Mouse (Mus musculus) ZHBTc4 (cell line): ENCODE data around the gene Hsp90b1.
"Not testable (repeated sequence)": the region's sequence is repeated elsewhere in the genome, so short reads cannot be mapped to it uniquely, and the experiment has no call there.

Experiments
- DNase-seq: peaks from one replicate; pipeline ENCODE4 v3.0.0-alpha.2; 2011; ENCODE audit warnings: low read depth, low spot score

The Hsp90b1 gene

GRCm38 (mm10) chr10:86705318-86705921, at the start of gene Hsp90b1, which contains the start of gene Ttc41:
TSS of gene Hsp90b1 (minus strand) at chr10:86705509.
TSS of gene Ttc41 (plus strand) at chr10:86705811.
- peak; percentile 100 for DNase-seq

GRCm38 (mm10) chr10:86744306-86744705, 39.0 kb upstream of the Hsp90b1 start:
- no peak for DNase-seq

GRCm38 (mm10) chr10:86742918-86743317, 37.6 kb upstream of the Hsp90b1 start:
- peak; percentile 56 for DNase-seq

GRCm38 (mm10) chr10:86735036-86735435, 29.7 kb upstream of the Hsp90b1 start:
- no peak for DNase-seq

- DNase-seq: no peak
Observed at GRCm38 (mm10) chr10:86731500-86731863, 26.2 kb upstream of the Hsp90b1 start.

GRCm38 (mm10) chr10:86730823-86731499, 25.7 kb upstream of the Hsp90b1 start:
- DNase-seq: peak; percentile 95

- no peak for DNase-seq
Observed at GRCm38 (mm10) chr10:86728176-86728575, 22.9 kb upstream of the Hsp90b1 start.

- peak; percentile 89 for DNase-seq
Observed at GRCm38 (mm10) chr10:86727548-86727980, 22.3 kb upstream of the Hsp90b1 start.

GRCm38 (mm10) chr10:86712156-86712555, 6.8 kb upstream of the Hsp90b1 start:
- DNase-seq: no peak

- no peak for DNase-seq
Observed at GRCm38 (mm10) chr10:86707134-86707533, 1.8 kb upstream of the Hsp90b1 start.

GRCm38 (mm10) chr10:86705922-86706752, 828 bp upstream of the Hsp90b1 start:
- DNase-seq: no peak

GRCm38 (mm10) chr10:86704589-86705191, 619 bp downstream of the Hsp90b1 start:
- DNase-seq: peak; percentile 29

GRCm38 (mm10) chr10:86704141-86704540, 1.2 kb downstream of the Hsp90b1 start:
- no peak for DNase-seq

GRCm38 (mm10) chr10:86703375-86703774, 1.9 kb downstream of the Hsp90b1 start:
- DNase-seq: no peak

GRCm38 (mm10) chr10:86702312-86702920, 2.9 kb downstream of the Hsp90b1 start:
- no peak for DNase-seq

GRCm38 (mm10) chr10:86700973-86701372, 4.3 kb downstream of the Hsp90b1 start:
- no peak for DNase-seq

GRCm38 (mm10) chr10:86700251-86700650, 5.1 kb downstream of the Hsp90b1 start:
- DNase-seq: no peak

- not testable (repeated sequence) for DNase-seq
Observed at GRCm38 (mm10) chr10:86686017-86686360, 19.3 kb downstream of the Hsp90b1 start.

GRCm38 (mm10) chr10:86685179-86686016, 19.9 kb downstream of the Hsp90b1 start:
- peak; percentile 87 for DNase-seq

- DNase-seq: peak; percentile 12
Observed at GRCm38 (mm10) chr10:86684797-86685178, 20.5 kb downstream of the Hsp90b1 start.

- not testable (repeated sequence) for DNase-seq
Observed at GRCm38 (mm10) chr10:86670550-86670949, 34.8 kb downstream of the Hsp90b1 start.
